Mouse (Mus musculus) neural tube, embryonic 14.5 days (tissue): ENCODE data around the gene Stn1. TPM values are rescaled to one million over a fixed set of nuclear protein-coding genes. Genes with fewer than 3 reads are reported as not detected.

Experiments
- ATAC-seq: fragments of 200-750 bp; cut with Nextera tagmentation; 2 replicates; pipeline ENCODE4 v1.8.0; 2017; ENCODE audit warnings: low read depth, mild to moderate bottlenecking, moderate TSS enrichment, moderate library complexity
- H3K27ac ChIP-seq: fragments of 300-500 bp; sonication (generic); 2 replicates; pipeline ENCODE4 v1.5.1; 2014; ENCODE audit warnings: low read depth, mild to moderate bottlenecking, control low read depth, low read length, moderate library complexity, mixed read lengths
- H3K27me3 ChIP-seq: fragments of 300-500 bp; sonication (generic); 2 replicates; pipeline ENCODE4 v1.6.1; 2014; ENCODE audit warnings: low read length; ENCODE audit not compliant: control insufficient read depth, insufficient read depth
- H3K36me3 ChIP-seq: fragments of 300-500 bp; sonication (generic); 2 replicates; pipeline ENCODE4 v1.6.1; 2014; ENCODE audit warnings: low read length, mixed read lengths; ENCODE audit not compliant: control insufficient read depth, insufficient read depth
- H3K4me1 ChIP-seq: fragments of 300-500 bp; sonication (generic); 2 replicates; pipeline ENCODE4 v1.6.1; 2014; ENCODE audit warnings: low read length; ENCODE audit not compliant: control insufficient read depth, insufficient read depth
- H3K4me2 ChIP-seq: fragments of 300-500 bp; sonication (generic); 2 replicates; pipeline ENCODE4 v1.6.1; 2014; ENCODE audit warnings: mild to moderate bottlenecking, low read depth, low read length, control low read depth
- H3K4me3 ChIP-seq: fragments of 300-500 bp; sonication (generic); 2 replicates; pipeline ENCODE4 v1.5.1; 2014; ENCODE audit warnings: low read depth, low read length, control low read depth, mixed read lengths
- H3K9ac ChIP-seq: fragments of 300-500 bp; sonication (generic); replicated peaks from 2 replicates; pipeline ENCODE4 v1.6.1; 2014; ENCODE audit warnings: low read depth, mild to moderate bottlenecking, control low read depth, low read length, mixed read lengths
- H3K9me3 ChIP-seq: fragments of 300-500 bp; sonication (generic); 2 replicates; pipeline ENCODE4 v1.6.1; 2016; ENCODE audit warnings: low read length; ENCODE audit not compliant: control insufficient read depth
- WGBS: fragments of 180-500 bp; shearing (Covaris S2); extraction: QIAGEN DNeasy Blood & Tissue Kit; methylation state at CpG from one replicate; pipeline ENCODE4 v1.1.7; 2014; 5-methylcytosine and 5-hydroxymethylcytosine counted together
- polyA plus RNA-seq: library from polyadenylated mRNA; unstranded; fragments of >200 nt; fragmentation: Nextera tagmentation; extraction: Ambion mirVana; gene quantifications from 2 replicates; pipeline ENCODE4 v1.2.1, GENCODE M21; 2014

Gene Stn1
- polyA plus RNA-seq, 1 experiment from 2014 or later, result 26.0 TPM

DNA sequence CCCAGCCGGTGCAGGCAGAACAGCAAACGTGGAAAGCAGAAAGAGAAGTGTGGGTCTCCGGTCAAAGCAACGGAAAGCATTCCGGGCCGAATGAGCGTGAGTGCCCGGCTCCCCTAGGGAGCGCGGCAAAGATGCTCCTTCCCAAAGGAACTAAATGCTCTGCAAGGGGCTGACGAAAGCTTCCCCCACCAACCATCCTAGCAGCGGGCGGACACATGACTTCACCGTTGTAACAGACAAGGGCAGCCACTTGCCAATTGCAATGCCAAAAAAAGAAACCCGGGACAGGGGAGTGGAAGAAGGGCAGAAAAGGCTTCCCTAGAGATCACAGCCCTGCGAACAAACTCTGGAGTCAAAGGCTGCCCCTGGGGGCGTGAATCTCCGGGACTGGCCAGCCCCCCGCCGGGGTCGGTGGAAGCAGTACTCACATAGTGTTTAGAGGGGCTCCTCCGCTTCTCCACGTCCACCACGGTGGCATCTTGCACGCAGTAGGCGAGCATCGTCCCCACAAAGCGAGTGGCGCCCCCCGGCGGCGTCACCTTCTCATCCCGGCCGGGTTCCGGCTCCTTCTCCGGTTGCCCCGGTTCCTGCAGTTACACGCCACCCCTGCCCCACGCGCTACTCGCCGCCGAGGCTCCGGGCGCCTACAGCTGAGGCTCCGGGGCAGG, 73.5 kb downstream of the Stn1 start:
- Histone ChIP-seq H3K27me3 (no peaks in the 10 kb centered on the region), H3K4me1 (peaks cover under 1% of the 10 kb centered on the region; the same call in 1 of the 2 replicates), H3K27ac (peak overlapping the region; percentile 81), H3K36me3 (no peaks in the 10 kb centered on the region), H3K9me3 (no peaks in the 10 kb centered on the region), H3K4me2 (peak overlapping the region; percentile 84), H3K9ac (peak overlapping the region; percentile 87), H3K4me3 (peak overlapping the region; percentile 72)
- ATAC-seq, result peak; percentile 10
- WGBS, result under 1% methylated on average over 43 of the region's 46 CpGs

DNA sequence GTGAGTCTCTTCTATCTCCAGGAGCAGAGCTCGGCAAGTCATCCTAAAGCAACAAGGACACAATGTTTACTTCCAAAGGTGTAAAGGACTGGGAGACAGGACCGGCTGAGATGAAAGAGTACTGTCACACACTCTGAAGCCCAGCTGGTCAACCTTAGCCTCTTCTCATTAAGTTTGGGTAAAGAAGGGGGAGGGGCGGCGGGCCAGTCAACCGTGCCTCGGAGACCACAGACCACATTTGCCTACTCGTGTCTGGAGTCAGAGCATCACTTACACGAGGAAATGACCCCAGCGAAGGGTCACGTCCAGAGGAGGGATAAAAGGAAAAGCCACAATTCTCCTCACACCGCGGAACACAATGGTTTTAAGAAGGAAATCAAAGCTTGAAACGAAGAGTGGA, 74.1 kb downstream of the Stn1 start:
- Histone ChIP-seq H3K4me2 (peak overlapping the region; percentile 84), H3K9me3 (no peaks in the 10 kb centered on the region), H3K4me1 (peaks cover 2% of the 10 kb centered on the region; the same call in 1 of the 2 replicates), H3K9ac (peak overlapping the region; percentile 87), H3K27me3 (no peaks in the 10 kb centered on the region), H3K27ac (no peak overlapping the region), H3K36me3 (no peaks in the 10 kb centered on the region), H3K4me3 (peak overlapping the region; percentile 72)
- no peak for ATAC-seq
- WGBS, result 0% methylated on average over 13 of the region's 13 CpGs

DNA sequence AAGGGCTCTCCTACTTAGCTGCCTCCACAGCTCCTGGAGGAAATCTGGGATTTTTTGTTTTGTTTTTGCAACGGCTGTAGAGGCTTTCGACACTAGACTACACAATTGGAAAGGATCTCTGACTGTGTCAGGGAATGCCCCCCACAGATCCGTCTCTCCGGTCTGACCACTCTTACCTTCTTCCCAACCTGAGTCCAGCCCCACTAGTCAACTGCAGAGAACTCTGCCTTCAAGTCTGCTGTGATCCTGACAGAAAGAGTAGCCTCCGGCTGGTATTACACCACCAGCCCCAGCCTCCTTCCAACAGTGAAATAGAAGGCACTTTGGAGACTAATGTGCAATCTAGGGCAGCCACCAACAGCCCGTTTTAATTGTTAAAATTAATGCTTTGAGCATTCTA, 74.6 kb downstream of the Stn1 start:
- Histone ChIP-seq H3K4me1 (peaks cover 5% of the 10 kb centered on the region; the same call in 1 of the 2 replicates), H3K27me3 (no peaks in the 10 kb centered on the region), H3K4me3 (peak overlapping the region; percentile 72), H3K27ac (no peak overlapping the region), H3K36me3 (no peaks in the 10 kb centered on the region), H3K4me2 (peak overlapping the region; percentile 84), H3K9me3 (no peaks in the 10 kb centered on the region), H3K9ac (no peak overlapping the region)
- ATAC-seq, result no peak
- 27% methylated on average over 6 of the region's 6 CpGs for WGBS

DNA sequence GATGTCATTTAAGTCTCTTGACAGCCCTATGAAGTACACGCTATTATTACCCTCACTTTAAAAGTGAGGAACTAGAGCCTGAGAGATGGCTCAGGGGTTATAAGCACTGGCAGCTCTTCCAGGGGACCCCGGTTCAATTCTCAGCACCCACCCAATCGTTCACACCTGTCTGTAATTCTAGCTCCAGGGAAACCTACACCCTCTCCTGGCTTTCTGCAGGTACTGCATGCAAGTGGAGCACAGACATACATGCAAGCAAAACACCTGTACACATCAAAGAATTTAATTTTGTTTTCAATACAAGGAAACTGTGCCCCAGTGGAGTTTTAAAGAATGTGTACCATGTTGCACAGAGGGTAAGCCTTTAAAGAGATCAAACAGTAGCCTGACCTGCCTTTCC, 75.5 kb downstream of the Stn1 start:
- WGBS, result 93% methylated on average over 3 of the region's 3 CpGs
- H3K4me3 ChIP-seq, result no peak overlapping the region
- no peaks in the 10 kb centered on the region for H3K27me3 ChIP-seq
- H3K9me3 ChIP-seq, result no peaks in the 10 kb centered on the region
- no peak overlapping the region for H3K9ac ChIP-seq
- H3K36me3 ChIP-seq, result no peaks in the 10 kb centered on the region
- H3K4me1 ChIP-seq, result peaks cover 5% of the 10 kb centered on the region; the same call in 1 of the 2 replicates
- no peak for ATAC-seq
- no peak overlapping the region for H3K27ac ChIP-seq
- H3K4me2 ChIP-seq, result no peak overlapping the region

DNA sequence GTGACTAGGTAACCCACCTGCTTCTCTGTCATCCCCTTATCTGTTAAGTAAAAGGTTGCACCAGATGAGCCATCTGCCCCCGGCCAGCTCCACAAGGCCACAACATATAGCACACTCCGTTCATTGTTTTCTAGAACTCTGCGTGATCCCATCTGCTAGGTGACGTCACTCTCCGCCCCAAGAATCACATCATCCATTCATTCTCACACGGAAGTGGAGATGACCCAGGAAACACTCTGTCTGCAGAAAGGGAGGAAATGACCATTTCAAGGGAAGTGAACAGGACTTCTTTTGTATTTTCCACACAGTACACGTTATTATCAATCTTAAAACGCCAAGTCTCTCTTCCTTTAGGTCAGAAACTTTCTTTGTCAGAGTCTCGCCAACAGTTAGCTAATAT, 75.9 kb downstream of the Stn1 start:
- Histone ChIP-seq H3K9me3 (no peaks in the 10 kb centered on the region), H3K36me3 (no peaks in the 10 kb centered on the region), H3K27ac (no peak overlapping the region), H3K4me1 (peaks cover 5% of the 10 kb centered on the region; the same call in 1 of the 2 replicates), H3K4me2 (no peak overlapping the region), H3K9ac (no peak overlapping the region), H3K4me3 (no peak overlapping the region), H3K27me3 (no peaks in the 10 kb centered on the region)
- ATAC-seq, result no peak
- WGBS, result 73% methylated on average over 9 of the region's 9 CpGs

DNA sequence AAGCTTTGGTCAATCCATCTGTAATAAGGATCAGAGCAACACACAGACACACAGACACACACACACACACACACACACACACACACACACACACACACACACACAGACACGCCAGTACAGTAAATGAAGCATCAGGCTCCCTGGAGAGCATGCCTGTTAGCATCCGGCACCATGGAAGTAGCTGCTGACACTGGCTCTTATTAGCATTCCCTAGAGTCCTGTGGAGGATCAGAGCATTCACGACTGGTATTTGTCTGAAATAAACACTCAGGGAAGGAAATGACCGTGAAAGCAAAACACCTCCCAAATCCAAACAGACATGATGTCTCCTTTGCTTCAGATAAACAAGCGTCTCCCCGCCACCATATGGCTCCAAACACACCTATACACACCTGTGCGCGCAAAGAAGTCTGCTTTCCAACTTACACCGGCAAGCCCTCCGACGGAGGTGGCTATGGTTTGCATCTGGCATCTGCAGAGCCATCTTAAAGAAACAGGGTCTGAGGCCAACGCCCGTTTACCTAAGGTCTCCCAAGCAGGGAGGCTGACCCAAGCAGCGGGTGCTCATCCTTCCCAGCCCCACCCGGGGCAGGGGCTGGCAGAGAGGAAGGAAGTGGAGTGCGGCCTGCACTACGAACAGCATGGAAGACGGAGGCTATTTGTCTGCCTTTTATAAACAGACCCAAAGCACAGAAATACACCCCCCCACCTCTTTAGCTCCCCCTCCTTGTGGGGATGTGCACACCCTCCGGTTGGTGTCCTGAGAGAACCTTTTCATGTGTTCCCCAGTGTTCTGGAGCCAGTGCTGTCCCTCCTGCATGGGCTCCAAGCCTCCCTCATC, 77.0 kb downstream of the Stn1 start:
- H3K4me2 ChIP-seq, result no peak overlapping the region
- H3K36me3 ChIP-seq, result no peaks in the 10 kb centered on the region
- no peak for ATAC-seq
- no peaks in the 10 kb centered on the region for H3K27me3 ChIP-seq
- H3K4me3 ChIP-seq, result no peak overlapping the region
- peaks cover 5% of the 10 kb centered on the region; the same call in 1 of the 2 replicates for H3K4me1 ChIP-seq
- no peaks in the 10 kb centered on the region for H3K9me3 ChIP-seq
- H3K9ac ChIP-seq, result no peak overlapping the region
- 57% methylated on average over 19 of the region's 19 CpGs for WGBS
- no peak overlapping the region for H3K27ac ChIP-seq

DNA sequence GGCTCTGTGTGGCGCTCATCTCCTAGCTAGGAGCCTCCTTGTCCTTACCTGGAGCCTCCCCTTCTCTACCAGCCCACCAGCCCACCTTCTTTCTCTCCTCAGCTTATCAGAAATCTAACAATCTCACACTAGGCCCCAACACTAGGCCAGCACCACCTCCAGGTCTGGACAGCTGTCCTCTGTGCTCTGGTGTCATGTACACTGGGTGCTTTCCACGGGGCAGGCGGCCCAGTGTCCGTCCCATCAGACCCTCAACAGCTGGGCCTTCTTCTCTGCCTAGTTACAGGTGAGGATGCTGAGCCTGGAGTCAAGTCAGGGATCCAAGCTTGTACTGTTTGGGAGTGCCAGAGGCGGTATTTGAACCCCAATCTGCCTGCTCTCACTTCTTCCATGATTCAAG, 78.1 kb downstream of the Stn1 start:
- Histone ChIP-seq H3K4me3 (no peak overlapping the region), H3K9ac (no peak overlapping the region), H3K27ac (no peak overlapping the region), H3K9me3 (no peaks in the 10 kb centered on the region), H3K36me3 (no peaks in the 10 kb centered on the region), H3K27me3 (no peaks in the 10 kb centered on the region), H3K4me1 (peaks cover 9% of the 10 kb centered on the region; the same call in 1 of the 2 replicates), H3K4me2 (no peak overlapping the region)
- WGBS, result 91% methylated on average over 5 of the region's 5 CpGs
- ATAC-seq, result no peak

DNA sequence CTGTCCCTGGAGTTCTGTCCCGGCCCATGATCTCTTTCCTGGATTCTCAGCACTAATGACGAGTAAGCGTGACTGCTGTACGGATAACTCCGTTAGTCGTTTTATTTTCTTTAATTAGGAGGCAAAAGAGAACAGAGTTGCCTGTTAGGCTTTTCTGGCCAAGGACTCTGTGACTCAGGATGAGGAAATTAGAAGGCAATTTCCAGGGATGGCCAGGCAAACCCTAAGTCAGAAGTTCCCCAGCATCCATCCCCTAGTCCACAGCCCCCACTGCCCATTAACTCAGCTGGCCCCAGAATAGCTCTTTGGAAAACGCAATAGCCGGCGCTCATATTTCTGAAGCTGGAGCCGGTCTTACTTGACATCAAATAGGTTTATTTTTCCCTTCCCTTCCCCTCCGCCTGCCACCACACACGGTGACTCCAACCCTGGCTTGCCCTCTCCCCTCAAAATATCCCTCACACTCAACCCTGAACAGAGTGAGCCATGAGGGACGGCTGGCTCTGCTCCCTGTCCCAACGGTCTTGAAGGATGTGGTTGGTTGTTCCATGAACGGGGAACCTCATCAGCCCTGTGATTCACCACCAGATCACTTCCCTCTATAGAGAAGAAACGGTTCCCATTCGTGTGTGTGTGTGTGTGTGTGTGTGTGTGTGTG, 78.7 kb downstream of the Stn1 start:
- Histone ChIP-seq H3K4me3 (no peak overlapping the region), H3K36me3 (no peaks in the 10 kb centered on the region), H3K9me3 (no peaks in the 10 kb centered on the region), H3K27me3 (no peaks in the 10 kb centered on the region), H3K27ac (no peak overlapping the region), H3K4me1 (peaks cover 9% of the 10 kb centered on the region; the same call in 1 of the 2 replicates), H3K9ac (no peak overlapping the region), H3K4me2 (no peak overlapping the region)
- ATAC-seq, result no peak
- 63% methylated on average over 17 of the region's 17 CpGs for WGBS
